Mouse (Mus musculus) hindbrain, embryonic 14.5 days (tissue): ENCODE results near the gene C1ql2. TPM values are rescaled to one million over a fixed set of nuclear protein-coding genes. Genes with fewer than 3 reads are reported as not detected.

Source experiments
- ATAC-seq: fragments of 200-750 bp; cut with Nextera tagmentation; 2 replicates; pipeline ENCODE4 v1.8.0; 2017; ENCODE audit warnings: moderate number of reproducible peaks, mild to moderate bottlenecking, moderate TSS enrichment, moderate library complexity; ENCODE audit not compliant: low FRiP score
- DNase-seq: peaks from one replicate; pipeline ENCODE4 v3.0.0-alpha.2; 2015; ENCODE audit warnings: low spot score
- H3K27ac ChIP-seq: fragments of 300-500 bp; sonication (generic); 2 replicates; pipeline ENCODE4 v1.5.1; 2014; ENCODE audit warnings: mild to moderate bottlenecking, moderate library complexity
- H3K27me3 ChIP-seq: fragments of 300-500 bp; sonication (generic); 2 replicates; pipeline ENCODE4 v1.6.1; 2014; ENCODE audit warnings: mild to moderate bottlenecking, low read length, mixed read lengths; ENCODE audit not compliant: control insufficient read depth, insufficient read depth
- H3K36me3 ChIP-seq: fragments of 300-500 bp; sonication (generic); replicated peaks from 2 replicates; pipeline ENCODE4 v1.6.1; 2014; ENCODE audit not compliant: control insufficient read depth, insufficient read depth
- H3K4me1 ChIP-seq: fragments of 300-500 bp; sonication (generic); replicated peaks from 2 replicates; pipeline ENCODE4 v1.6.1; 2014; ENCODE audit warnings: antibody characterized with exemption, low read length, mixed read lengths; ENCODE audit not compliant: control insufficient read depth, insufficient read depth
- H3K4me2 ChIP-seq: fragments of 300-500 bp; sonication (generic); replicated peaks from 2 replicates; pipeline ENCODE4 v1.6.1; 2014; ENCODE audit warnings: mild to moderate bottlenecking, moderate library complexity
- H3K4me3 ChIP-seq: fragments of 300-500 bp; sonication (generic); replicated peaks from 2 replicates; pipeline ENCODE4 v1.5.1; 2014; ENCODE audit warnings: mild to moderate bottlenecking, low read length
- H3K9ac ChIP-seq: fragments of 300-500 bp; sonication (generic); 2 replicates; pipeline ENCODE4 v1.6.1; 2014
- H3K9me3 ChIP-seq: fragments of 300-500 bp; sonication (generic); 2 replicates; pipeline ENCODE4 v1.6.1; 2016; ENCODE audit warnings: low read length; ENCODE audit not compliant: control insufficient read depth
- WGBS: fragments of 180-500 bp; shearing (Covaris S2); extraction: QIAGEN DNeasy Blood & Tissue Kit; methylation state at CpG from one replicate; pipeline ENCODE4 v1.1.7; 2014; 5-methylcytosine and 5-hydroxymethylcytosine counted together
- polyA plus RNA-seq: library from polyadenylated mRNA; unstranded; fragments of >200 nt; fragmentation: Nextera tagmentation; extraction: Ambion mirVana; gene quantifications from 2 replicates; pipeline ENCODE4 v1.2.1, GENCODE M21; 2014

Gene C1ql2
- polyA plus RNA-seq, 1 experiment from 2014 or later, result 4.9 TPM

GRCm38 (mm10) chr1:120368138-120368537, 27.8 kb downstream of the C1ql2 start:
- DNase-seq, result no peak
- 82% methylated on average over 3 of the region's 3 CpGs for WGBS

DNA sequence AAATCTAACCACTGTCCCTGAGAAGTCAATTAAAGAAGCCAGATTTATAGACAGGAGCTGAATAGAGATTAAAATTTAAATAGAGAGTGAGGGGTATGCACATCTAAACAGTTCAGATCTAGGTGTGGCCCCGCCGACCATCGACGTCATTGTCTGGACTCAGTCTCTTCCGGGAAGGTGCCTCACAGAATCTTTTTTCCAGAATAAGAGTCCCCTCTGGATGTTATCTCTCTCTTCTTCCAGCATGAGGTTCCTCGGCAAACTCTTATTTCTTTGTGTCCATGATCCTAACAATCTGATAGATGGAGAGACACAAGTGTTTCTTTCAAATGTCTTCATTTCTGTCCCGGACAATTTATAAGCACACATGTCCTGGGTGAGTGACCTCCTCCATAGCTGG, 33.7 kb downstream of the C1ql2 start:
- ATAC-seq (no peak), DNase-seq (no peak)
- 74% methylated on average over 7 of the region's 7 CpGs for WGBS
- H3K4me1 ChIP-seq, result no peaks in the 10 kb centered on the region
- no peak overlapping the region for H3K4me2 ChIP-seq
- no peak overlapping the region for H3K9ac ChIP-seq
- H3K36me3 ChIP-seq, result no peaks in the 10 kb centered on the region
- no peak overlapping the region for H3K4me3 ChIP-seq
- H3K27ac ChIP-seq, result no peak overlapping the region
- no peaks in the 10 kb centered on the region for H3K27me3 ChIP-seq
- no peaks in the 10 kb centered on the region for H3K9me3 ChIP-seq

More at GRCm38 (mm10) chr1:120368138-120368537, 27.8 kb downstream of the C1ql2 start:
- H3K4me3 ChIP-seq, result no peak overlapping the region
- H3K9ac ChIP-seq, result no peak overlapping the region
- H3K27ac ChIP-seq, result no peak overlapping the region
- H3K4me2 ChIP-seq, result no peak overlapping the region
- H3K36me3 ChIP-seq, result no peaks in the 10 kb centered on the region
- no peak for ATAC-seq
- H3K9me3 ChIP-seq, result no peaks in the 10 kb centered on the region
- no peaks in the 10 kb centered on the region for H3K27me3 ChIP-seq
- H3K4me1 ChIP-seq, result no peaks in the 10 kb centered on the region

DNA sequence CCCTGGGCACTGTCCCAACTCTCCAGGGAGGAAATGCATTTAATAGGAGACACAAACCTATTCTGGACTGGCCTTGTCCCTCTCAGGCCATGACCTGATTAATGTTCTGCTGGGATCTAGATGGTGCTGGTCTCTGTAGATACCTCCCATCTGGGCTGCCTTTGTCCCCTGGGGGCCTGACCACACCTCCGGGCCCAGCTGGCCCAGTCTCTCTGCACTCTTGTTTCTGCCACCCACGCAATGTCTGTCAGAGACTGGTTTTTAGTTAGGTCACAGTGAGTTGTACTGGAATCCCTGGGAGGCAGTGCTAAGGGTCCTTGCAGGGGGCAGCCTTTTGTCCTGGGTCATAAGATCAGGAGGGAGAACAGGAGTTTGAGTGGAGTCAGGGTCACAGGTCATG, 34.5 kb downstream of the C1ql2 start:
- DNase-seq (no peak), ATAC-seq (no peak)
- Histone ChIP-seq H3K4me2 (no peak overlapping the region), H3K9me3 (no peaks in the 10 kb centered on the region), H3K36me3 (no peaks in the 10 kb centered on the region), H3K27ac (no peak overlapping the region), H3K4me3 (no peak overlapping the region), H3K9ac (no peak overlapping the region), H3K27me3 (no peaks in the 10 kb centered on the region), H3K4me1 (no peaks in the 10 kb centered on the region)
- WGBS, result 56% methylated on average over 2 of the region's 2 CpGs

DNA sequence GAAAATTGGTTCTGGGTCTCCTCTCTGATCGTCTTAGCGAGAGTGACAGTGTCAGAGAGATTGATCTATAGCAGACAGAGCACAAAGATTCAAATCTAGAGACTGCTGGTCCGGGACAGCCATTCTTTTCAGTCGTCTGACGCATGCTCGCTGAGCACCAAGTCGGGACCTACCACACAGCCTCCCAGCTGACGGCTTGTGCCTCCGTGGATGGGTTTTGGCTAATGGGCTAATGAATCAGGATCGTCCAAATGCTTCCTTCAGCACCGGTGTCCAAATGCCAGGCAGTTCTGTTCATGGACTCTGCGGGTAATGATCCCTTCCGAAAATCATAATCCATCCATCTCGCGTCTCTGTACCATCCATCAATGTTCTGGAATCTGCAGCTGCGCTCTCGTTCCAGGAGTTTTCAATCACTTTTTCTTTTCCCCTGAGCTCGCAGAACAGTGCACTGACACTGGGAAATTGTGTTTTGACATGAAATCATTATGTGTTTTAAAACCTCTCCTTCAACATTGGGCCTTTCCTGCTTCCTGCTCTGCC, 44.7 kb downstream of the C1ql2 start:
- Histone ChIP-seq H3K27me3 (no peaks in the 10 kb centered on the region), H3K9me3 (no peaks in the 10 kb centered on the region), H3K4me3 (peak overlapping the region; percentile 8; the same call in 1 of the 2 replicates), H3K4me2 (peak overlapping the region; percentile 21), H3K9ac (no peak overlapping the region), H3K27ac (peak overlapping the region; percentile 51; the same call in 1 of the 2 replicates), H3K36me3 (no peaks in the 10 kb centered on the region), H3K4me1 (no peaks in the 10 kb centered on the region)
- peak; percentile 25 for DNase-seq
- peak; percentile 44; the same call in 1 of the 2 replicates for ATAC-seq
- WGBS, result 66% methylated on average over 18 of the region's 18 CpGs

- Histone ChIP-seq H3K4me1 (no peaks in the 10 kb centered on the region), H3K9me3 (no peaks in the 10 kb centered on the region), H3K4me3 (no peak overlapping the region), H3K27me3 (no peaks in the 10 kb centered on the region), H3K27ac (no peak overlapping the region), H3K4me2 (no peak overlapping the region), H3K9ac (no peak overlapping the region), H3K36me3 (no peaks in the 10 kb centered on the region)
- DNase-seq (no peak), ATAC-seq (no peak)
- 27% methylated on average over 6 of the region's 6 CpGs for WGBS
These were observed 49.4 kb downstream of the C1ql2 start for GRCm38 (mm10) chr1:120389734-120390133.

DNA sequence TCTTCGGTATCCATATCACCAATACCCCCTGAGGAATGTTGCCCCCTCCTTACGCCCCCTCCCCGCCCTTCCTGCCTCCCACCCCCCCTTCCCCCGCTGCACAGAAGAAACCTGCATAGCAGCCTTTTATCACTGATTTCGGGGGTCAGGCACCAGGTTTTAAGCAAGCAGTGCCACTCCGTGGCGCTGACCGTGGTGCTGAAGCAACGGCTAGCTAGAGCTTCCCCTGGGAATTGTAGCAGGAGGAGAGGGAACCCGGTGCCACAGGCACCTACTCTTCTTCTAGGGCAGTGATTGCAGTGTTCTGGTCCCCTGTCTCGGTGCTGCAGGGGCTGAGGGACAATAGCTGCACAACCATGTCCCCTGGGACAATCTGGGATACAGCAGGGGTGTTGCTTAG, 50.0 kb downstream of the C1ql2 start:
- DNase-seq (peak; percentile 69), ATAC-seq (no peak)
- H3K9ac ChIP-seq, result no peak overlapping the region
- H3K4me3 ChIP-seq, result no peak overlapping the region
- H3K4me2 ChIP-seq, result no peak overlapping the region
- no peaks in the 10 kb centered on the region for H3K9me3 ChIP-seq
- H3K27ac ChIP-seq, result no peak overlapping the region
- H3K36me3 ChIP-seq, result no peaks in the 10 kb centered on the region
- WGBS, result 2% methylated on average over 11 of the region's 11 CpGs
- no peaks in the 10 kb centered on the region for H3K4me1 ChIP-seq
- no peaks in the 10 kb centered on the region for H3K27me3 ChIP-seq

Other genes starting within 250 kb of the C1ql2 start
- 1,408 and 1,660 TPM in 2 replicates for gene Dbi, start 219.5 kb upstream of the C1ql2 start, polyA plus RNA-seq
- 14.5 and 16.3 TPM in 2 replicates for gene 3110009E18Rik, start 219.4 kb upstream of the C1ql2 start, polyA plus RNA-seq
- 2.7 and 3.0 TPM in 2 replicates for gene Steap3, start 67.9 kb upstream of the C1ql2 start, polyA plus RNA-seq
- 0.21 TPM in 1 of 2 replicates, not detected in the other for gene Marco, start 164.4 kb downstream of the C1ql2 start, polyA plus RNA-seq